Mouse (Mus musculus) hindbrain, embryonic 16.5 days (tissue): ENCODE results near the gene Txk. TPM values are rescaled to one million over a fixed set of nuclear protein-coding genes. Genes with fewer than 3 reads are reported as not detected.

ENCODE experiments used
- ATAC-seq: fragments of 200-750 bp; cut with Nextera tagmentation; 2 replicates; pipeline ENCODE4 v1.8.0; 2017; ENCODE audit warnings: moderate TSS enrichment, moderate library complexity
- H3K27ac ChIP-seq: fragments of 300-500 bp; sonication (generic); 2 replicates; pipeline ENCODE4 v1.5.1; 2014; ENCODE audit warnings: low read depth, mild to moderate bottlenecking, control low read depth, low read length, moderate library complexity
- H3K27me3 ChIP-seq: fragments of 300-500 bp; sonication (generic); replicated peaks from 2 replicates; pipeline ENCODE4 v1.6.1; 2014; ENCODE audit warnings: low read length; ENCODE audit not compliant: control insufficient read depth, insufficient read depth
- H3K36me3 ChIP-seq: fragments of 300-500 bp; sonication (generic); 2 replicates; pipeline ENCODE4 v1.6.1; 2014; ENCODE audit warnings: mild to moderate bottlenecking, low read length, moderate library complexity, mixed read lengths; ENCODE audit not compliant: control insufficient read depth, insufficient read depth
- H3K4me1 ChIP-seq: fragments of 300-500 bp; sonication (generic); 2 replicates; pipeline ENCODE4 v1.6.1; 2014; ENCODE audit warnings: low read depth, low read length; ENCODE audit not compliant: control insufficient read depth, insufficient read depth
- H3K4me2 ChIP-seq: fragments of 300-500 bp; sonication (generic); 2 replicates; pipeline ENCODE4 v1.6.1; 2014; ENCODE audit warnings: mild to moderate bottlenecking, low read length, control low read depth, moderate library complexity
- H3K4me3 ChIP-seq: fragments of 300-500 bp; sonication (generic); 2 replicates; pipeline ENCODE4 v1.5.1; 2014; ENCODE audit warnings: mild to moderate bottlenecking, low read length, control low read depth, moderate library complexity
- H3K9ac ChIP-seq: fragments of 300-500 bp; sonication (generic); 2 replicates; pipeline ENCODE4 v1.6.1; 2014; ENCODE audit warnings: low read depth, mild to moderate bottlenecking, control low read depth, low read length, moderate library complexity
- H3K9me3 ChIP-seq: fragments of 300-500 bp; sonication (generic); 2 replicates; pipeline ENCODE4 v1.6.1; 2014; ENCODE audit warnings: mild to moderate bottlenecking, low read length, moderate library complexity; ENCODE audit not compliant: control insufficient read depth
- WGBS: fragments of 180-500 bp; shearing (Covaris S2); extraction: QIAGEN DNeasy Blood & Tissue Kit; methylation state at CpG from one replicate; pipeline ENCODE4 v1.1.7; 2014; 5-methylcytosine and 5-hydroxymethylcytosine counted together
- polyA plus RNA-seq: library from polyadenylated mRNA; unstranded; fragments of >200 nt; fragmentation: Nextera tagmentation; extraction: Ambion mirVana; gene quantifications from 2 replicates; pipeline ENCODE4 v1.2.1, GENCODE M21; 2015

Gene Txk
- polyA plus RNA-seq, 1 experiment from 2014 or later = 0.23 TPM

GRCm38 (mm10) chr5:72694684-72695083 lies 57.9 kb downstream of the Txk start:
- peaks cover 10% of the 10 kb centered on the region for H3K4me1 ChIP-seq
- H3K27me3 ChIP-seq = no peaks in the 10 kb centered on the region
- H3K27ac ChIP-seq = no peak overlapping the region
- no peak overlapping the region for H3K9ac ChIP-seq
- no peaks in the 10 kb centered on the region for H3K9me3 ChIP-seq
- 83% methylated on average over 2 of the region's 2 CpGs for WGBS
- H3K36me3 ChIP-seq = no peaks in the 10 kb centered on the region
- no peak overlapping the region for H3K4me2 ChIP-seq
- no peak for ATAC-seq
- H3K4me3 ChIP-seq = no peak overlapping the region

- Histone ChIP-seq H3K36me3 (no peaks in the 10 kb centered on the region), H3K9me3 (no peaks in the 10 kb centered on the region), H3K27me3 (no peaks in the 10 kb centered on the region), H3K27ac (no peak overlapping the region), H3K4me2 (no peak overlapping the region), H3K4me3 (no peak overlapping the region), H3K9ac (no peak overlapping the region), H3K4me1 (no peaks in the 10 kb centered on the region)
- no peak for ATAC-seq
- 83% methylated on average over 5 of the region's 5 CpGs for WGBS
Observed at GRCm38 (mm10) chr5:72690516-72690915, 62.1 kb downstream of the Txk start.

- H3K9ac ChIP-seq = no peak overlapping the region
- no peaks in the 10 kb centered on the region for H3K36me3 ChIP-seq
- H3K27me3 ChIP-seq = no peaks in the 10 kb centered on the region
- no peaks in the 10 kb centered on the region for H3K9me3 ChIP-seq
- WGBS = 88% methylated on average over 7 of the region's 7 CpGs
- no peak overlapping the region for H3K27ac ChIP-seq
- no peaks in the 10 kb centered on the region for H3K4me1 ChIP-seq
- no peak overlapping the region for H3K4me2 ChIP-seq
- no peak for ATAC-seq
- H3K4me3 ChIP-seq = no peak overlapping the region
Observed at GRCm38 (mm10) chr5:72689556-72689955, 63.0 kb downstream of the Txk start.

GRCm38 (mm10) chr5:72681451-72681850 lies 71.1 kb downstream of the Txk start:
- no peaks in the 10 kb centered on the region for H3K9me3 ChIP-seq
- no peak overlapping the region for H3K4me3 ChIP-seq
- H3K27me3 ChIP-seq = no peaks in the 10 kb centered on the region
- no peaks in the 10 kb centered on the region for H3K36me3 ChIP-seq
- no peaks in the 10 kb centered on the region for H3K4me1 ChIP-seq
- no peak overlapping the region for H3K4me2 ChIP-seq
- no peak for ATAC-seq
- no peak overlapping the region for H3K27ac ChIP-seq
- 95% methylated on average over 6 of the region's 6 CpGs for WGBS
- H3K9ac ChIP-seq = no peak overlapping the region

GRCm38 (mm10) chr5:72674994-72675542 lies 77.5 kb downstream of the Txk start:
- WGBS = 84% methylated on average over 9 of the region's 9 CpGs
- Histone ChIP-seq H3K4me3 (no peak overlapping the region), H3K4me1 (no peaks in the 10 kb centered on the region), H3K4me2 (no peak overlapping the region), H3K9me3 (no peaks in the 10 kb centered on the region), H3K27me3 (no peaks in the 10 kb centered on the region), H3K9ac (no peak overlapping the region), H3K36me3 (no peaks in the 10 kb centered on the region), H3K27ac (no peak overlapping the region)
- no peak for ATAC-seq

GRCm38 (mm10) chr5:72671017-72671699 lies 81.4 kb downstream of the Txk start:
- Histone ChIP-seq H3K9ac (no peak overlapping the region), H3K36me3 (no peaks in the 10 kb centered on the region), H3K4me3 (no peak overlapping the region), H3K4me2 (no peak overlapping the region), H3K4me1 (no peaks in the 10 kb centered on the region), H3K27ac (no peak overlapping the region), H3K9me3 (no peaks in the 10 kb centered on the region), H3K27me3 (no peaks in the 10 kb centered on the region)
- peak; percentile 68 for ATAC-seq
- WGBS = 30% methylated on average over 8 of the region's 8 CpGs

- Histone ChIP-seq H3K4me1 (no peaks in the 10 kb centered on the region), H3K27ac (no peak overlapping the region), H3K4me2 (no peak overlapping the region), H3K27me3 (no peaks in the 10 kb centered on the region), H3K9me3 (no peaks in the 10 kb centered on the region), H3K9ac (no peak overlapping the region), H3K36me3 (no peaks in the 10 kb centered on the region), H3K4me3 (no peak overlapping the region)
- no peak for ATAC-seq
- 79% methylated on average over 9 of the region's 9 CpGs for WGBS
Observed at GRCm38 (mm10) chr5:72668351-72668750, 84.2 kb downstream of the Txk start.

- Histone ChIP-seq H3K9ac (no peak overlapping the region), H3K4me3 (no peak overlapping the region), H3K9me3 (no peaks in the 10 kb centered on the region), H3K4me1 (no peaks in the 10 kb centered on the region), H3K36me3 (no peaks in the 10 kb centered on the region), H3K27me3 (no peaks in the 10 kb centered on the region), H3K27ac (no peak overlapping the region), H3K4me2 (no peak overlapping the region)
- 57% methylated on average over 7 of the region's 7 CpGs for WGBS
- ATAC-seq = peak; percentile 87
Observed at GRCm38 (mm10) chr5:72666428-72666827, 86.1 kb downstream of the Txk start.

GRCm38 (mm10) chr5:72665281-72665680 lies 87.3 kb downstream of the Txk start:
- 29% methylated on average over 5 of the region's 5 CpGs for WGBS
- H3K9me3 ChIP-seq = no peaks in the 10 kb centered on the region
- ATAC-seq = no peak
- H3K4me2 ChIP-seq = no peak overlapping the region
- no peaks in the 10 kb centered on the region for H3K27me3 ChIP-seq
- no peak overlapping the region for H3K27ac ChIP-seq
- H3K36me3 ChIP-seq = no peaks in the 10 kb centered on the region
- H3K4me1 ChIP-seq = no peaks in the 10 kb centered on the region
- H3K9ac ChIP-seq = no peak overlapping the region
- H3K4me3 ChIP-seq = no peak overlapping the region
